Mouse (Mus musculus) cerebellum, adult 18-20 months (tissue): ENCODE data around the gene Rhno1.
"Not testable (repeated sequence)": the region's sequence is repeated elsewhere in the genome, so short reads cannot be mapped to it uniquely, and the experiment has no call there.

Experiments
- DNase-seq, 2 experiments: peaks; one replicate each; pipeline ENCODE4 v3.0.0; 2021

Rhno1 gene

DNA sequence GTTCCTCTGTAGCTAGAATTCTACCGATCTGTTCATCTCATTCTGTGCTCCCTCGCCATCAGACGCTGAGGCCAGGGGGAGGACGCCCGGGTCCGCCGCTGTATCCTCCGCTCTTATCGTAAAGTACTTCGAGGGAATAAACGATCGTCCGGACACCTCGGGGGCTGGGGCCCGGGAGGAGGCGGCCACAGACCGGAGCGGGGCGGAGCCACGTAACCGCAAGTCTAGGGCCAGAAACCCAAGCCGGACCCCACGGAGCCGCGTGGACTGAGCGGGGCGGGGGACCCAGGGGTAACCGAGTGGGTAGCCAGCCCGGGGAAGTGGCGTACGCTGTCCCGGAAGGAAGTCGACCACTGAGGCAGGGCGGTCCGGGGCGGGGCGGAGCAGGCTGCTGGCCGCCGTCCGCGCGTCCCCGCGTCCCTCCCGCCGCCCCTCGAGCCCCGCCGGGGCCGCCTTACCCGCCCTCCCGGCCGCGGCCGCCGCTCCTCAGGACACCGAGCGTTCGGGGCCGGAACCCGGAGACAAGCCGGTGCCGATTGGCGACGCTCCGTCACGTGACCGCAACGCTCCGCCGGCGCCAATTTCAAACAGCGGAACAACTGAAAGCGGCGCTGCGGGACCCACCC is at the start of gene Rhno1, which contains the start of gene Foxm1:
Gene Rhno1, minus strand, starts transcription at position 531 of the 626 bp plus-strand sequence.
Gene Foxm1, plus strand, starts transcription at position 587 of the 626 bp plus-strand sequence.
- peak; percentile 83 to 87 for DNase-seq

DNA sequence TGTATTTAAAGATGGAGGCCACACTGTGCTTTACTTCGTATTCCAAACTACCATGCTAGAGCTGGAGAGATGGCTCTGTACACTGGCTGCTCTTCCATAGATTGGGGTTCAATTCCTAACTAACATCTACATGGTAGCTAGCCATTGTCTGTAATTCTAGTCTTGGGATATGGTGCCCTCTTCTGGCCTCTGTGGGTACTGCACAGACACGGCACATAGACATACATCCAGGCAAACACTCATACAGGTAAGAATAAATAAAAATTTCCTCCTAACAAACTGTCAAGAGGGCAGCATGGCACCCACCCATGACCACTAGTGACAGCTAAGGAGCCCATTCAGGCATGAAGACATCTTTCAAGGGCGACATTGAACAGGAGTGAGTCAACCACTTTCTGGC is 48.4 kb upstream of the Rhno1 start:
- DNase-seq = peak; percentile 78 to 87

DNA sequence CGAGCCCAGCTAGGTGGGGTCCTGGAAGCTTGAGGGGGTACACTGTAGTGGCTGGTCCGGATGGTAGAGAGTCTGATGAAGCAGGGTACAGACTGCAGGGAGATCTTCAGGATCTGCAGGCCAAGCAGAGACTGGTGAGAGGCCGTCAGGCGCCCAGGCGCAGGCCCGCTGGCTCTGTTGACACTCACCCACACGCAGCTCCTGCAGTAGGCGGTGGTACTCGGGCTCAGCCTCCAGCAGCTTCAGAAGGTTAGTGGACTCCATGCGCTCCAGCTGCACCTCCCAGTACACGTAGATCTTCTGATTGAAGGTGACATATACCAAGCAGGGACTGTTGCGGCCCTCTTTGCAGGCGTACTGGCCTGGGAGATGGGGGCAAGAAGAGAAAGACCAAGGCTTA is 47.6 kb upstream of the Rhno1 start:
- DNase-seq = no peak

DNA sequence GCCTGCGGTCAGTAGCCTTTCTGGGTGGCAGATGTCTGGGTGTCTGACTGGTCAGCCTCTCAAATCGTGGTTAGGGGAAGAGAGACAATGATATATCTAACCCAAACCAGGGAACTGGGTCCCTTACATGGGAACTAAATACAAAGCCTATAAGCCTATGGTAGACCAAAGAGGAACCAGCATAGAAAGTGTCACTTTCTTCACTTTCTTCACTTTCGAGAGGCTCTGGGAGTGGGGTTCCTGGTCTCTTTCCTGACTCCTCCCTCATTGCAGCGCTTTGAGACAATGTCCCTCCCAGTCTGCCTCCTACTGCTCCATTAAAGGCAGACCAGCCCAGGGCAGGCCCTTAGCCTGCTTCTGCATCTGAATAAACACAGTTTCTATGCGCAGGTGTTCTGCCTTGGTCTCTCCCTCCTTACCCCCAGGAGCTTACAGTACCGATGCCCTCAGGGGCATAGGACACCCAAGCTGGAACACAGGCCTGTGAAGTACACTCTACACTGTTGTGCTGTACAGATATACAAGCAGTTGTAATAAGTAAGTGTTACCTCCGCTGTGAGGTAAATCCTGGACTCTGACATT is 45.9 kb upstream of the Rhno1 start:
- no peak for DNase-seq

DNA sequence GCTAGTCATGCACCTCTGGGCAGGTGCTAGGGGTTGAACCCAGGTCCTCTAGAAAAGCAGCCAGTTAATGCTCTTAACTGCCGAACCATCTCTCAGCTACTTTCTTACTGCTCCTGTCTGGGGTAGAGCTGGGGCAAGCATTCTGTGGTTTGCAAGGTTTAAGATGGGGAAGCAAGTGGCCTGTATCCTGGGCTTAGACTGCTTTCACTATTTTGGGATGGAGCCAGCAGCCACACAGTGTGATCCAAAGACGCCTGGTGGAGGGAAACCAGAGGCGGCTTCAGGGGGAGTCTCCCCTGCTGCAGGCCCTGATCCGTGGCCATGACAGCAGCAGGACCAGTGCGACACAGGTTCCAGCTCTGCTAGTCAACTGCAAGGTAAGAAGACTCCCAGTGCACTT is 42.0 kb upstream of the Rhno1 start:
- DNase-seq = no peak

DNA sequence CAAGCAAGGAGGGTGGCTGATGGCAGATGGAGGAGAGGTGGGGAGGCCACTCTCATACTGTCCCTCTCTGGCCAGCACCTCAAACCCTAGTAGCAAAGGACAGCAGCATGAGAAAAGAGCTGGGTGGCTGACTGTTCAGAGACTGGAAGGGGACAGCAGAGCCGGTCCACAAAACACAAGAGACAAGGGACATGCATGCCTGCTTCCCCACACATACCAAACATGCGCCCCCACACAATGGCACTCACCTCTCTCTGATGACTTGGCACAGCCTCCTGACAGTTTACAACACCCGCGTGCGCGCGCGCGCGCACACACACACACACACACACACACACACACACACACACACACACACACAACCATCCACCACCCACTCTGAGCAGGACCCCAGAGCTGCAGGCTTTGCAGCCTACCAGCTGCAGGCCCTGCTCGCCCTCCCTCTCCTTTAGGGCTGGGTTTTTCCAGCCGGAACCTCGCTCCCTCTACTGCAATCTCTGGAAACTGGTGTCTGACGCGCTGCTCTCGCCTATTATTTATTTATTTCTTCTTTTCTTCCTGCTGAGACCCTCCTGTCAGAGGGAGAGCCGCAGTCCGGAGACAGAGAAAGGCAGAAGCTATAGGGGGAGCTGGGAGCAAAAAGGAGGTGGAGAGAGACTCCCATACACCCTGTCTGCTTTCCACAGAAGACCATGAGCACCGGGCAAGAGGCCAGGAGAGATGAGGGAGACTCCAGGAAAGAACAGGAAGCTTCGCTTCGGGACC is 36.9 kb upstream of the Rhno1 start:
- DNase-seq = peak; percentile 73 to 81

DNA sequence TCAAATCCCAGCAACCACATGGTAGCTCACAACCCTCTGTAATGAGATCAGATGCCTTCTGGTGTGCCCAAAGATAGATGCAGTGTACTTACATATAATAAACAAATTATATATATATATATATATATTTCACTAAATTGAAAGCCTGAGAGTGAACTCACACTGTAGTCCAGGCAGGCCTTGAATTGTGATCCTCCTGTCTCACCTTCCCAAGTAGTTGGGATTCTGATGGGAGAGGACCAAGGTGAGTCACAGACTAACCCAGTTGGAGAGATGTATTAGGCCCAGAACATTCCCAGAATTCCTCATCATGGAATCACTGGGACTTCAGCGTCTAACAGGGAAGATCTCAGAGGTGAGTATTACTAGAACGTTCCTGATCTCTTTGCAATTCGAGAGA is 36.3 kb upstream of the Rhno1 start, which contains the start of gene Nrip2:
Gene Nrip2, plus strand, starts transcription at position 301 of the 400 bp plus-strand sequence.
- DNase-seq = no peak

DNA sequence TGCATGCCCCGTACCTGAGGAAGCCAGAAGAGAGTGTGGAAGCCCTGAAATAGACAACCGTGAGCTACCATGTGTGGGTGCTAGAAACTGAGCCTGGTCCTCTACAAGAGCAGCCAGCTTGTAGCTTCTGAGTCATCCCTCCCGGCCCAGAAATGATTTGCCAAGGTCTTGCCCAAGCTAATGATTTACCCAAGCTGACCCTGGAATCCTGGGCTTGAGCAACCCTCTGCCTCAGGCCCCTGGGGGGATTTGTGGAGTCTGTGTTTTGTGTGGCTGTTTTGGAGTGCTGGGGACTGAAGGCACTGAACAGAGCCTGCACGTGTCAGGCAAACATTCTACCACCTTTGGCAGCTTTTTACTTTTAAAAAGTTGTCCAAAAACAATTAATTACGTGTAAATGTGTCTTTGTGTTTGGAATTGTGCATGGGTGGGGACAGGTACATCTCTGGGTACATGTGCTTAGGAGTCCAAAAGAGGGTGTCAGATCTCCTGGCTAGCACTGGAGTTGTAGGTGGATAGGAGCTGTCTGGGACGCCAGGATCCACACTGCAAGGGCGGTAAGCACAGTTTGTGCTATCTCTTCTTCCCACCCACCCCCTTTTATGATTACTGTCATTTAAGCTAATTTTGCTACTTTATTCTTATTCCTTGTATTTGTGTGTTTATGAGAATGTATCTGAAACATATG is 35.0 kb upstream of the Rhno1 start:
- DNase-seq = no peak

DNA sequence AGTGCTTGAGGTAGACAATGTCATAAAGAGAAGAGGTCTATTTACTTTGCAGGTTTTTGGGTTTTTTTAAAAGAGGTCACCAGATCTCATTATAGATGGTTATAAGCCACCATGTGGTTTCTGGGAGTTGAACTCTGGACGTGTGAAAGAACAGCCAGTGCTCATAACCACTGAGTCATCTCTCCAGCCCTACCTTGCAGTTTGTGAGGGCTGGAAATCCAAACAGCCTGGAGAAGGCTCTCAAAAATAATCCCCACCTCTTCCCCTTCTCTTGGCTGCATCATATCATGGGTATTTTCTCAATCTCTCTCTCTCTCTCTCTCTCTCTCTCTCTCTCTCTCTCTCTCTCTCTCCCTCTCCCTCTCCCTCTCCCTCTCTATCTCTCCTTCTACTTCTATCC is 28.0 kb upstream of the Rhno1 start:
- no peak for DNase-seq

DNA sequence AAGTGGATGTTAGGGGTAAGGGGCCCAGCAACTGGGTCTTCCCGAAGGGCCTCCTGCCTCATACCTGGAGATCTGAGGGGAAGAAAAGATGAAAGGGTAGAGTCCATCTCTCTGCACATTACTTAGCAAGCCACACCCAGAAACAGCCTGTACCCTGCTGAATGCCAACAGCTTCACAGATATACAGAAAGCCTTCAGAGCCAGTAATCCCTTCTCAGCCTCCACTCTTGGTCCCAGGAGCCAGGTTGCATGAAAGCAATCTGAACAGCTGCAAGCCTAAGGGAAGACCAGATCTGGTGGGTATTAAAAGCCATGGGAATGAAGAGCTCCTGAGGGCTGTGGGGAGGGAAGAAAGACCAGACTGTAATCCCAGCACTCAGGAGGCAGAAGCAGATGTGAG is 26.5 kb upstream of the Rhno1 start:
- DNase-seq = no peak

DNA sequence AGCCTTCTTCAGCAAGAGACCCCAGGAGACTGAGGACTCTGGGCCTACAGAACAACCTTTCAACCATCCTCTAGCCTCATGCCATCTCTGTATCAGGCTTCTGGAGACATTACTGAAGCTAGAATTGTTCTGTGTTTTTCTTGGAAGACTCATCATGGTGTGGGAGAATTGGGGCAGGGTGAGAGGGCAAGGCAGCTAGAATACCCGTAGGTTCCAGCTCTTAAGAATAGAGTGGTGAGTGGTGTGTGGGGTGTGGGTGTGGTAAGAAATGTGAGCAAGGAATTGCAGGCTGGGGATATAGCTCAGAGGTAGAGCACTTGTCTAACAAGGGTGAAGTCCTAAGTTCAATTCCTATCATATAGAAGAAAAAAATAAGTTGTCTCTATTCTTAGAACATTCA is 22.3 kb upstream of the Rhno1 start:
- DNase-seq = no peak

DNA sequence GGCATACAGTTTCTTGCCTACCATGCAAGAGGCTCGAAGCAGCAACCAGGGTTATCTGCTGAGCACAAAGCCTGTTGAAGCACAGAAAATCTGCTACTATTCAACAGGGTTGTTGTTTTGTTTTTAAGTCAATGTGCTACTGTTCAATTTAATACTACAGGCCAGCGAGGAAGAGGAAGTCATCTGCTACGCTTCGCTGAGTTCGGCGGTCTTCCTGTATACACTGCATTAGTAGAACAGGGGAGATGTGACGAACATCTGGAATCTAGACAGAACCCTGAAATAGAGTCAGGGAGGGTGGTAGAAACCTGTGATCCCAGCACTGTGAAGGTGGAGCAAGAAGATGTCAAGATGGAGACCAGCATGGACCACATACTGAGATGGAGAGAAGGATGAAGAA is 21.0 kb upstream of the Rhno1 start:
- DNase-seq = no peak

DNA sequence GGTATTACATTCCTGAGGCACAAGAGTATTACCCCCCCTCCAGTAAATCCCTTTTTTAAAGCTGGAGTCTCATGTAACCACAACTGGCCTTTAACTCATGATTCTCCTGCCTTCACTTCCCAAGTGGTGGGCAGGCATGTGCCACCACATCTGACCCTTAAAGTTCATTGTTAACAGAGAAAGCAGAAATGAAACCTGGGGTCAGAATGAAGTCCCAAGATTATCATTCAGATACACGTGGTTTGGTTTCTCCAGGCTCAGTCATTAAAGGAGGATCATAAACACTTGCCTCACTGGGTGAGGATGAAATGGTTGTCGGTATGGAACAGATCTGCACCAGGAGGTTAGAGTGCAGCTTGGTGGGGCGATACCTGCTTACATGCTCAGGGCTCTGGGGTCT is 18.5 kb upstream of the Rhno1 start:
- DNase-seq = no peak

DNA sequence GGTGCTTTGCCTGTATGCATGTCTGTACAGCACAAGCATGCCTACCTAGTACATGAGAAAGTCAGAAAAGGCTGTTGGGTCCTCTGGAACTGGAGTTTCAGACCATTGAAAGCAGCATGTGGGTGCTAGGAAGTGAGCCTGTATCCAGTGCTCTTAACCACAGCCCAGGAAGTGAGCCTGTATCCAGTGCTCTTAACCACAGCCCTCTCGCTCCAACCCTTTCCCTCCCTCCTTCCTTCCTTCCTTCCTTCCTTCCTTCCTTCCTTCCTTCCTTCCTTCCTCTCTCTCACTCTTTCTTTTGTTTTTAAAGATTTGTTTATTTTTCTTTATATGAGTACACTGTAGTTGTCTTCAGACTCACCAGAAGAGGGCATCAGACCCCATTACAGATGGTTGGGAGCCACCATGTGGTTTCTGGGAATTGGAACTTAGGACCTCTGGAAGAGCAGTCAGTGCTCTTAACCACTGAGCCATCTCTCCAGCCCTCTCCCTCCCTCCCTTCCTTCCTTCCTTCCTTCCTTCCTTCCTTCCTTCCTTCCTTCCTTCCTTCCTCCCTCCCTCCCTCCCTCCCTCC is 18.0 kb upstream of the Rhno1 start:
- DNase-seq = not testable (repeated sequence)

DNA sequence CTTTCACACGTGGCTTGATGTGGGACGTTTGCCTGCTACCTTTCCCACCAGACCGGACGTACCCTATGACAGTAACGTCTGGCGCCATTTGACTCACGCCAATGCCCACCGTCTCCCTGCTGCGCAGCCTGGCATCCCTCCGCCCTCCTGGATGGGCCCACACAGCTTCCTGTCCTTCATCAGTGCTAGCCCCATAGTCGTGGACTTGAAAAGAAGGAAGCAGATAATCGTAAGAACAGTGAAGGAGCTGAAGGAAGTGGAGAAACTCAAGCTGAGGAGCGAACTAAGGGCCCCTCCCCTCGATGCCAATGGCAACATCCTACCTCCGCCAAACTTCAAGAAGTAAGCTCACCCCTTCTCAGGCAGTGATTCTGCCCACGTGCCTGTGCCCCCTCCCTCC is 16.9 kb upstream of the Rhno1 start:
- no peak for DNase-seq

DNA sequence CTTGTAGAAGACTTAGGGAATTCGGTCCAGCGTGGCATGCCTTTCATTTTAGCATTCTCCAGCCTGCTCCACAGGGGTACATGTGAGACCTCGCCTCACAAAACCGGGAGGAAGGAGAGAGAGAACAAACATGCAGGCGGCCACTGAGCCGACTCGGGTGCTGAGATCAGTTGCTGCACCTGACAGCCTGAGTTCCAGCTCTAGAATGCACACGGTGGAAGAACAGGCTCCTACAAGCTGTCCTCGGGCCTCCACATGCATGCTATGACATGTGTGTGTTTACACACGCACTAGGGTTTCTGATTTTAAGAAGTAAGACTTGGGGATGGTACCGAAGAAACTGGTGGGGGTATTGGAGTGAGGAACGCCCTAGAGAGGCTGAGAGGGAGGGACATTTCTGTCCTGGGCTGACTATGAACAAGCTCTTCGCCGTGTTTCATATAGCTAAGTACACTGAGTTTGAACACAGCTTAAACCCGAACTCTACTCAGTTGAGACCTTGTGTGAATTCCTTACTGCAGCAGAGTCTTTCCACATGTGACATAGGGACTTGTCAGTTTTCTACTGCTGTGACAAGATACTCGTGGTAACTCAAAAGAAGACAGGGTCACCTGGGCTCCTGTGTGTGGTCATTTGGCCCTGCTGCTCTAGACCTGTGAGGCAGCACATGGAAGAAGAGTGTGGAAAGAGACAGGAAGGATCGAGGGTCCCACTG is 13.8 kb upstream of the Rhno1 start:
- DNase-seq = no peak

DNA sequence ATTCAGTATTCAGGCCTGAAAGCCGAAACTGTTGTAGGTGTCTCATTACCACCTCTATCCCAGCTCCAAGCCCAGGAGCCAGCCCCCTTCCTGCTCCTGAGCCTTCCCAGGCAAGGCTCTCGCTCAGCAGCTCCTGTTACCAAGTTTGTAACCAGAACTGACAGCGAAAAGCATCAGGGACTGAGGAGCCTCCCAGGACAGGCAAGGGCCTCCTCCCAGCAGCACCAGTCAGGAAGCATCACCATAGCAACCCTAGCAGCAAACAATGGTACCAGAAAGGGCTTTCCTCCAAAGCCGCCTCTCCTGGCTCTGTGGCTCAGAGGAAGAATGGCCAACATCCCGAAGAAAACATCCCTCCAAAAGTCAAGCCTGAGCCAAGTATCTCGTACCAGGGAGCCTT is 12.5 kb upstream of the Rhno1 start, which contains the start of the genes Tex52 and Gm44596:
Gene Tex52, plus strand, starts transcription at position 265 of the 400 bp plus-strand sequence.
Gene Gm44596, plus strand, starts transcription at position 312 of the 400 bp plus-strand sequence.
- DNase-seq = no peak

DNA sequence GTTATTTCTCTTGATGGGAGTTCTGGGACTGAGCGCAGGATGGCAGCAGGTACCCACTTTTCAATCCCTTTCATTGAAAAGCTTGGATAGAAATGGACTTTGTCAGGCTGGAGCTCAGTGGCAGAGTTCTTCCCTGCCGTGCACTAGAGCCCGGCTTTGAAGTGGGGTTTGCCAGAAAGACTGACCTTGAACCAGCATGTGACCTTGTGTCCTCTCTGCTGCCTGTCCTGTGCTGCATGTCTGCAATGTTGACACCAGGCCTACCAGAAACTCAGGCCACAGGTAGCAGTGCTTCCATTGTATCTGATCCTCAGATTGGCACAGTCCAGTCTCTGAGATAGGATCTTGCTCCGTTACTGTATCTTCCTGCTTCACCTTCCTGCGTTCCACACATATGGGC is 7.3 kb upstream of the Rhno1 start:
- DNase-seq = no peak

DNA sequence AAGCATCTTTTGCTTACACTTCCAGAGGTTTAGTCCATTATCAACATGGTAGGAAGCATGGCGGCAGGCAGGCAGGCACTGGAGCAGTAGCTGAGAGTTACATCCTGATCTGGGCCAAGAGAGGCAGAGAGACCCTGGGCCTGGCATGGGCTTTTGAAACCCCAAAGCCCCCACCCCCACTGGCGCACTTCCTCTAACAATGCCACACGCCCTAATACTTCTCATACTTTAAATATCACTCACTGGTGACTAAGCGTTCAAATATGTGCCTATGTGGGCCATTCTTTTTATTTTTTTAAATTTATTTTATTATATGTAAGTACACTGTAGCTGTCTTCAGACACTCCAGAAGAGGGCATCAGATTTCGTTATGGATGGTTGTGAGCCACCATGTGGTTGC is 3.8 kb upstream of the Rhno1 start:
- no peak for DNase-seq

DNA sequence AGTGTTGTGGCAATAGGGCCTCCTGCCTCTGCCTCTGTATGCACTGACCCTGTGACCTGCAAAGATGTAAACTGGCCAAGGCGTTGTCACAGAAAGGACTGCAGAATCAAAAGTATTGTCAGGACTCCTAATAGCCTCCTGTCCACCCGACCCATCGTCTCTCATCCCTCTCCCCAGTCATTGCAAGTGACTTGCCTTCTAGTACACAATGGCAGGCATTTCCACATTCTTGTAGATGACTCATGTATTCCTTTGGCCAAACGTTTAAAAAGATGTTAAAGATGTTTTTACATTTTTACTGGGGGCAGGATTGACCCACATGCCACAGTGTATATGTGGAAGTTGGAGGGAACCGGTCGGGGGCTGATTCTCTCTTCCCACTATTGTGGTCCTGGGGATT is 2.0 kb upstream of the Rhno1 start:
- no peak for DNase-seq

DNA sequence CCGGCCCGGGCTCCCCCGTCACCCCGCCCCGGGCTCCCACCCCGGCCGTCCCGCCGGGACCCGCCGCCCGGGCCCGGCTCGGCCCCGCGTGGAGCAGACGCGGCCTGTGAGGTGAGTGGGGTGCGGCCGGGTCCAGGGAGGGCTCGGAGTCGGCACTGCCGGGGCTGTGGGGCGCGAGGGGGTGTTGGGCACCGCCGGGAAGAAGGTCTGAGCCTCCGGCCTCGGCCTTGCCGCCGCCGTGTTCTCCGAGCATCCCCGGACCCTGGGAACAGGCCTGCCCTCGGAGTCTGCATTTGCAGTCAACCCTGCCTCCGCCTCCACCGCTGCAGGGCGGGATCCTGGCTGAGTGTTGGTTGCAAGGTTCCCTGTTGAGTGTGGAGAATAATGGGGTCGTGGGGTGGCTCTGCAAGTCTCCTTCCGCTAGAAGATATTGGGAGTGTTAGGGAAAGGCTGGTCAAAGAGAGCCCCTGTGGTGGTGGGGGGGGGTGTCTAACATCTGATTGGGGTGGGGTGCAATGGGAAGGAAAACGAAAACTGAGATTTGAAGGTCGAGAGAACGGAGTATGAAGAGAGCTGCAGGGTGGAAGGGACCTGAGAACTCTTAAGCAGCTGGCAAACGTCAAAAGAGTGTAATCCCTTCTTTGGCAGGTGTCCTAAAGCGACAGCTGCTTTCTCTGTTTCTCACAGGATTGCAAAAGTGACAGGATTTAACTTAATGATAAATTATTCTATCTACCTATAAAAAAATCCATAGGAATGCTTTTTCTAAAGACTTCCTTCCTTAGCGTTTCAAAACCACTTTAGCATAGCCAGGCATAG is 505 bp upstream of the Rhno1 start:
- no peak for DNase-seq
